In genomic region chr15:71195011-71195739, GRCm38 (mm10) we compare ENCODE assay signal across 8 mouse cellular contexts.
DNase-seq lines count a peak whose midpoint lies in the region; ATAC-seq lines count a peak whose summit lies in the region.

No protein-coding gene starts in this region.

- no peak overlapping the region for H3K9ac ChIP-seq in midbrain, embryonic 11.5 days (ENCODE audit: low read length)

- H3K27me3 ChIP-seq in midbrain, embryonic 10.5 days (ENCODE audit: low read depth, poor library complexity, severe bottlenecking), result no peaks in the 10 kb centered on the region
- H3K27me3 ChIP-seq in midbrain, embryonic 11.5 days (ENCODE audit: control insufficient read depth, insufficient read depth, low read length), result no peaks in the 10 kb centered on the region

- H3K27ac ChIP-seq in midbrain, embryonic 10.5 days (replicated peaks), result no peak overlapping the region
- H3K27ac ChIP-seq in midbrain, embryonic 11.5 days (ENCODE audit: low read depth, low read length), result no peak overlapping the region

- no peaks in the 10 kb centered on the region for H3K4me1 ChIP-seq in midbrain, embryonic 10.5 days
- no peaks in the 10 kb centered on the region for H3K4me1 ChIP-seq in midbrain, embryonic 11.5 days (ENCODE audit: control insufficient read depth, insufficient read depth, low read length)

- 66% methylated on average over 11 of the region's 11 CpGs for WGBS in midbrain, embryonic 10.5 days
- 61% methylated on average over 11 of the region's 11 CpGs for WGBS in midbrain, embryonic 11.5 days

- no peaks in the 10 kb centered on the region for H3K9me3 ChIP-seq in midbrain, embryonic 10.5 days (replicated peaks)
- no peaks in the 10 kb centered on the region for H3K9me3 ChIP-seq in midbrain, embryonic 11.5 days (ENCODE audit: control insufficient read depth, low read length)

- no peak overlapping the region for H3K4me3 ChIP-seq in midbrain, embryonic 10.5 days
- no peak overlapping the region for H3K4me3 ChIP-seq in midbrain, embryonic 11.5 days (ENCODE audit: low read depth, low read length)

- ATAC-seq in midbrain, embryonic 11.5 days (ENCODE audit: low FRiP score), result no peak

- no peaks in the 10 kb centered on the region for H3K36me3 ChIP-seq in midbrain, embryonic 10.5 days
- H3K36me3 ChIP-seq in midbrain, embryonic 11.5 days (ENCODE audit: control insufficient read depth, insufficient read depth, low read length), result no peaks in the 10 kb centered on the region

- DNase-seq in midbrain, embryonic 10.5 days (ENCODE audit: low spot score), result peak; percentile 12
- no peak for DNase-seq in midbrain, embryonic 11.5 days (ENCODE audit: low spot score, missing footprints)
- DNase-seq in cerebellum, postnatal 10 days, result peak; percentile 69 to 70
- peak; percentile 42 to 71 for DNase-seq in frontal cortex, postnatal 36 days (ENCODE audit: low spot score in 2 of 2)
- DNase-seq in retina, adult 2 months (ENCODE audit: low read depth, low spot score), result peak; percentile 9
- DNase-seq in urinary bladder, postnatal 36 days (ENCODE audit: low spot score in 2 of 2), result no peak
- no peak for DNase-seq in thymus, postnatal 14 days
- no peak for DNase-seq in lung, postnatal 4 days

- H3K4me2 ChIP-seq in midbrain, embryonic 11.5 days, result no peak overlapping the region

Comparison
In these comparisons a context has a peak if more than half of its experiments do, and no peak if none do; other contexts are left out.
1. DNase-seq: peak in midbrain, embryonic 10.5 days (single experiment), cerebellum, postnatal 10 days (2 of 2), frontal cortex, postnatal 36 days (2 of 2) and retina, adult 2 months (single experiment); none in midbrain, embryonic 11.5 days (single experiment), urinary bladder, postnatal 36 days (0 of 2), thymus, postnatal 14 days (single experiment) and lung, postnatal 4 days (0 of 2).